Mouse (Mus musculus) limb, embryonic 14.5 days (tissue): ENCODE results near the gene Cry2. TPM values are rescaled to one million over a fixed set of nuclear protein-coding genes. Genes with fewer than 3 reads are reported as not detected.

ENCODE experiments used
- ATAC-seq: fragments of 200-750 bp; cut with Nextera tagmentation; 2 replicates; pipeline ENCODE4 v1.8.0; 2017; ENCODE audit warnings: low read depth, moderate number of reproducible peaks, moderate TSS enrichment; ENCODE audit not compliant: low FRiP score
- DNase-seq: peaks from one replicate; pipeline ENCODE4 v3.0.0-alpha.2; 2015; ENCODE audit warnings: low spot score
- H3K27ac ChIP-seq: fragments of 300-500 bp; sonication (generic); replicated peaks from 2 replicates; pipeline ENCODE4 v1.5.1; 2014; ENCODE audit warnings: low read depth, mild to moderate bottlenecking, low read length, moderate library complexity, mixed read lengths
- H3K27me3 ChIP-seq: fragments of 300-500 bp; sonication (generic); 2 replicates; pipeline ENCODE4 v1.6.1; 2014; ENCODE audit warnings: low read length, mixed read lengths; ENCODE audit not compliant: control insufficient read depth, insufficient read depth
- H3K36me3 ChIP-seq: fragments of 300-500 bp; sonication (generic); 2 replicates; pipeline ENCODE4 v1.6.1; 2014; ENCODE audit warnings: mild to moderate bottlenecking, low read length, moderate library complexity, mixed read lengths; ENCODE audit not compliant: control insufficient read depth, insufficient read depth
- H3K4me1 ChIP-seq: fragments of 300-500 bp; sonication (generic); 2 replicates; pipeline ENCODE4 v1.6.1; 2014; ENCODE audit warnings: antibody characterized with exemption, low read length, mixed read lengths; ENCODE audit not compliant: control insufficient read depth, insufficient read depth
- H3K4me2 ChIP-seq: fragments of 300-500 bp; sonication (generic); replicated peaks from 2 replicates; pipeline ENCODE4 v1.6.1; 2014; ENCODE audit warnings: low read depth, mild to moderate bottlenecking, low read length, moderate library complexity; ENCODE audit not compliant: severe bottlenecking
- H3K4me3 ChIP-seq: fragments of 300-500 bp; sonication (generic); replicated peaks from 2 replicates; pipeline ENCODE4 v1.5.1; 2014; ENCODE audit warnings: low read length
- H3K9ac ChIP-seq: fragments of 300-500 bp; sonication (generic); 2 replicates; pipeline ENCODE4 v1.6.1; 2014; ENCODE audit warnings: mild to moderate bottlenecking, low read depth, low read length, moderate library complexity; ENCODE audit not compliant: severe bottlenecking
- H3K9me3 ChIP-seq: fragments of 300-500 bp; sonication (generic); 2 replicates; pipeline ENCODE4 v1.6.1; 2016; ENCODE audit warnings: low read length; ENCODE audit not compliant: control insufficient read depth
- POLR2A ChIP-seq: fragments of 200-500 bp; IDR thresholded peaks from 2 replicates; pipeline ENCODE4 v1.8.0; 2012; ENCODE audit warnings: inconsistent platforms, mild to moderate bottlenecking, moderate library complexity, borderline replicate concordance; ENCODE audit not compliant: insufficient read depth, insufficient read length; ENCODE audit errors: extremely low read depth
- WGBS: fragments of 180-500 bp; shearing (Covaris S2); extraction: QIAGEN DNeasy Blood & Tissue Kit; methylation state at CpG from one replicate; pipeline ENCODE4 v1.1.7; 2014; 5-methylcytosine and 5-hydroxymethylcytosine counted together
- polyA plus RNA-seq, 2 experiments: library from polyadenylated mRNA; depleted of rRNA in 1 of 2; stranded (reverse) in 1 of 2; unstranded in 1 of 2; fragments of >200 nt; fragmentation: Nextera tagmentation in 1 of 2; extraction: Ambion mirVana in 1 of 2; gene quantifications; 2 replicates each; pipeline versions ENCODE4 v1.2.1 to v1.2.3; 2012 to 2014

Gene Cry2
- polyA plus RNA-seq, 2 experiments: 27.2 to 30.2 TPM

GRCm38 (mm10) chr2:92437366-92437765 lies 3.5 kb upstream of the Cry2 start:
- Histone ChIP-seq H3K4me3 (no peak overlapping the region), H3K27me3 (no peaks in the 10 kb centered on the region), H3K27ac (no peak overlapping the region), H3K9ac (no peak overlapping the region), H3K9me3 (no peaks in the 10 kb centered on the region), H3K4me2 (no peak overlapping the region), H3K36me3 (no peaks in the 10 kb centered on the region), H3K4me1 (peaks cover 11% of the 10 kb centered on the region)
- ATAC-seq: no peak
- no peak for DNase-seq
- WGBS: 84% methylated on average over 4 of the region's 4 CpGs
- TF ChIP-seq POLR2A: no peak

- Histone ChIP-seq H3K9me3 (no peaks in the 10 kb centered on the region), H3K27me3 (no peaks in the 10 kb centered on the region), H3K27ac (no peak overlapping the region), H3K4me1 (peaks cover 32% of the 10 kb centered on the region), H3K4me2 (no peak overlapping the region), H3K4me3 (no peak overlapping the region), H3K9ac (no peak overlapping the region), H3K36me3 (no peaks in the 10 kb centered on the region)
- ATAC-seq (no peak), DNase-seq (no peak)
- 47% methylated on average over 6 of the region's 6 CpGs for WGBS
- no peak for TF ChIP-seq POLR2A
Observed at GRCm38 (mm10) chr2:92435023-92435422, 1.2 kb upstream of the Cry2 start.

- peak overlapping the region; percentile 82 for H3K4me2 ChIP-seq
- no peaks in the 10 kb centered on the region for H3K9me3 ChIP-seq
- H3K27me3 ChIP-seq: no peaks in the 10 kb centered on the region
- ATAC-seq (no peak), DNase-seq (no peak)
- H3K27ac ChIP-seq: no peak overlapping the region
- 9% methylated on average over 12 of the region's 12 CpGs for WGBS
- H3K4me1 ChIP-seq: peaks cover 34% of the 10 kb centered on the region
- H3K4me3 ChIP-seq: peak overlapping the region; percentile 88
- H3K9ac ChIP-seq: peak overlapping the region; percentile 48
- no peaks in the 10 kb centered on the region for H3K36me3 ChIP-seq
- no peak for TF ChIP-seq POLR2A
Observed at GRCm38 (mm10) chr2:92434375-92434745, 517 bp upstream of the Cry2 start.

GRCm38 (mm10) chr2:92432299-92433295 lies 1.2 kb downstream of the Cry2 start:
- DNase-seq: no peak
- H3K27ac ChIP-seq: no peak overlapping the region
- H3K9me3 ChIP-seq: no peaks in the 10 kb centered on the region
- H3K9ac ChIP-seq: peak overlapping the region; percentile 83
- no peak for ATAC-seq
- no peaks in the 10 kb centered on the region for H3K27me3 ChIP-seq
- TF ChIP-seq POLR2A: no peak
- peak overlapping the region; percentile 64 for H3K4me2 ChIP-seq
- peak overlapping the region; percentile 88 for H3K4me3 ChIP-seq
- peaks cover 48% of the 10 kb centered on the region for H3K4me1 ChIP-seq
- 59% methylated on average over 17 of the region's 17 CpGs for WGBS
- H3K36me3 ChIP-seq: no peaks in the 10 kb centered on the region

GRCm38 (mm10) chr2:92431611-92432179 lies 2.1 kb downstream of the Cry2 start:
- no peaks in the 10 kb centered on the region for H3K36me3 ChIP-seq
- H3K9ac ChIP-seq: peak overlapping the region; percentile 28
- H3K27me3 ChIP-seq: no peaks in the 10 kb centered on the region
- ATAC-seq (no peak), DNase-seq (no peak)
- peak overlapping the region; percentile 88 for H3K4me3 ChIP-seq
- H3K9me3 ChIP-seq: no peaks in the 10 kb centered on the region
- no peak for TF ChIP-seq POLR2A
- H3K27ac ChIP-seq: peak overlapping the region; percentile 20; the same call in 1 of the 2 replicates
- H3K4me1 ChIP-seq: peaks cover 54% of the 10 kb centered on the region
- H3K4me2 ChIP-seq: peak overlapping the region; percentile 64
- 43% methylated on average over 11 of the region's 11 CpGs for WGBS
